Mouse (Mus musculus): ENCODE data around the gene Rimbp2. TPM values are rescaled to one million over a fixed set of nuclear protein-coding genes. Genes with fewer than 3 reads are reported as not detected.

Rimbp2 gene
- polyA plus RNA-seq, 1 experiment, result not detected

DNA sequence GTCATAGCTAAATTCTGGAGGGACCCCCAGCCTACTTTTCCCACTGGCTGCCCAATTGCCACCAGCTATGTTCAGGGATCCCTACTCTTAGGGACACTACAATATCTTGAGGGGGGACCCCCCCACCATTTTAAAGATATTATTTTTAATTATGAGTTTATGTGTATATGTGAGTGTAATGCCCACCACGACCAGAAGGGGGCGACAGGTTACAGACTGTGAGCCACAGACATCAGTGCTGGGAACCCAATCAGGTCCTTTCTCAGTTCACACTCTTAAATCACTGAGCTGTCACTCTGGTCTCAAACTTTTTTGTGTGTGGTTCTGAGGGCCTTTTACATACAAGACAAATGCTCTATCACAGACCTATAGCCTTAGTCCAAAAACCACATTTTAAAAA is 109.3 kb downstream of the Rimbp2 start:
- 54% methylated on average over 2 of the region's 2 CpGs for WGBS
- peaks cover 73% of the 10 kb centered on the region for H3K4me1 ChIP-seq (ENCODE audit: control insufficient read depth, insufficient read depth, low read length)
- H3K4me3 ChIP-seq (ENCODE audit: insufficient read depth, low read depth, low read length), result no peak overlapping the region
- no peak for TF ChIP-seq CTCF (IDR thresholded peaks at IDR 0.05; ENCODE audit: insufficient read depth, low read depth, low read length)
- TF ChIP-seq POLR2A (IDR thresholded peaks at IDR 0.05; ENCODE audit: insufficient read depth, low read depth, low read length), result no peak
- 0 out of 2 replicates have a peak overlapping the region, but pooled peaks have one; percentile 7 for H3K27ac ChIP-seq (ENCODE audit: insufficient read depth, low read depth, low read length)

DNA sequence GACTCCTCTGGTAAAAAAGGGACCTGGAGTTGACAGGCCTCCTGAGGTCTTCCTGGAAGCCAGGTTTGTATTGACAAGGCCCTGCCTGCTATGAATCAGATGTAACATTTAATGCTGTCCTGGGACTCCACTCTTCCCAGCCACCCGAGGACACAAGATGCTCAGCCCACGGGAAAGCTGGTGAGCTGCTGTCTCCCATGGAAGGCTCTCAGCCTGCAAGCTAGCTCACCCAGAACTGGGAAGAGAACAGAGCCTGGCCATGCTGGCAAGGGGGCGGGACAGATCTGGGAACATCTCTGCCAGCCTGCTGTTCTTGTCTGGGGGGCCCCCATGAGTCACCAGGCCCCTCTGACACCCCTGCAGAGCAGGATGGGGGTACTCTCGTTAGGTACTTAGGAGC is 111.7 kb downstream of the Rimbp2 start:
- Histone ChIP-seq H3K27ac (ENCODE audit: insufficient read depth, low read depth, low read length) (peak overlapping the region; percentile 93), H3K4me1 (ENCODE audit: control insufficient read depth, insufficient read depth, low read length) (peaks cover 62% of the 10 kb centered on the region), H3K4me3 (ENCODE audit: insufficient read depth, low read depth, low read length) (no peak overlapping the region)
- no peak for TF ChIP-seq POLR2A (IDR thresholded peaks at IDR 0.05; ENCODE audit: insufficient read depth, low read depth, low read length)
- TF ChIP-seq CTCF (IDR thresholded peaks at IDR 0.05; ENCODE audit: insufficient read depth, low read depth, low read length), result no peak
- 31% methylated on average over 4 of the region's 4 CpGs for WGBS

GRCm38 (mm10) chr5:128837045-128837444 is 116.2 kb downstream of the Rimbp2 start:
- no peak for TF ChIP-seq CTCF (IDR thresholded peaks at IDR 0.05; ENCODE audit: insufficient read depth, low read depth, low read length)
- TF ChIP-seq POLR2A (IDR thresholded peaks at IDR 0.05; ENCODE audit: insufficient read depth, low read depth, low read length), result no peak
- no peak overlapping the region for H3K27ac ChIP-seq (ENCODE audit: insufficient read depth, low read depth, low read length)
- 94% methylated on average over 7 of the region's 7 CpGs for WGBS
- H3K4me3 ChIP-seq (ENCODE audit: insufficient read depth, low read depth, low read length), result no peak overlapping the region
- H3K4me1 ChIP-seq (ENCODE audit: control insufficient read depth, insufficient read depth, low read length), result peaks cover 40% of the 10 kb centered on the region

DNA sequence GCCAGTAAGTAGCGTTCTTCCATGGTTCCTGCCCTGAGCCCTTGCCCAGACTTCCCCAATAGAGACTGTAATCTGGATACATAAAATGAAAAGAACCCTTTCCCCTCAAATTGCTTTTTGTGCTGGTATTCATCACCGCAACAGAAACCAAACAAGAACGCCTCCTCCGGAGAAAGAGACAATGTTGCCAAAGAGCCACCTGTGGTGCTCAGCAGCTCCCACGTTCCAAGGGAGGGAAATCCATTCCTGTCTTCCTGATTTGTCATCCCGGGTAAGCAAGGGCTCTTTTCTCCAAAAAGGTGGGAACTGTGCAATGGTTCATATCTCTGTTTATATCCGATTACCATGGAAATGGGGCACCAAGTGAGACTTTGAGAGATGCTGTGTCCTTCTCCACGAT is 119.2 kb downstream of the Rimbp2 start:
- Histone ChIP-seq H3K27ac (ENCODE audit: insufficient read depth, low read depth, low read length) (no peak overlapping the region), H3K4me3 (ENCODE audit: insufficient read depth, low read depth, low read length) (no peak overlapping the region), H3K4me1 (ENCODE audit: control insufficient read depth, insufficient read depth, low read length) (peaks cover 21% of the 10 kb centered on the region)
- TF ChIP-seq POLR2A (IDR thresholded peaks at IDR 0.05; ENCODE audit: insufficient read depth, low read depth, low read length) (no peak), CTCF (IDR thresholded peaks at IDR 0.05; ENCODE audit: insufficient read depth, low read depth, low read length) (no peak)
- WGBS, result 42% methylated on average over 8 of the region's 8 CpGs

DNA sequence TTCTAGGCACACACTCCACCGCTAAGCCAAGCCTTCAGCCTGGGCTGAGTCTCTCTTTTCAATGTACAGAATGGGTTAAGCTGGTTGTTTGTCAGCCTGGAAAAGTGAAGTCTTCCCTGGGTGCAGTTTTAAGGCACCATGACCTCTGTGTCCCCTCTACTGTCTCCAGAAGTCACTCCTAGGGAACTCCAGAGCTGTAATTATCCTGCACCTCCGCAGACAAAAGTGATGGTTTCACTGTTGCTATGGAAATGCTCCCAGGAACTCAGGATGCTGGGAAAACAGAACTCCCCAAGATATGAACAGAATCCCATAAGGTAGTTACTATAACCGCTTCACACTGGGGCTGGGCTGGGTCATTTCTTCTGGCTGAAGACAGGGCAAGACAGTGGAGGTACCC is 130.4 kb downstream of the Rimbp2 start:
- H3K4me3 ChIP-seq (ENCODE audit: insufficient read depth, low read depth, low read length), result no peak overlapping the region
- H3K27ac ChIP-seq (ENCODE audit: insufficient read depth, low read depth, low read length), result peak overlapping the region; percentile 89
- WGBS, result 37% methylated on average over 3 of the region's 3 CpGs
- H3K4me1 ChIP-seq (ENCODE audit: control insufficient read depth, insufficient read depth, low read length), result peaks cover 50% of the 10 kb centered on the region
- TF ChIP-seq POLR2A (IDR thresholded peaks at IDR 0.05; ENCODE audit: insufficient read depth, low read depth, low read length) (no peak), CTCF (IDR thresholded peaks at IDR 0.05; ENCODE audit: insufficient read depth, low read depth, low read length) (no peak)

DNA sequence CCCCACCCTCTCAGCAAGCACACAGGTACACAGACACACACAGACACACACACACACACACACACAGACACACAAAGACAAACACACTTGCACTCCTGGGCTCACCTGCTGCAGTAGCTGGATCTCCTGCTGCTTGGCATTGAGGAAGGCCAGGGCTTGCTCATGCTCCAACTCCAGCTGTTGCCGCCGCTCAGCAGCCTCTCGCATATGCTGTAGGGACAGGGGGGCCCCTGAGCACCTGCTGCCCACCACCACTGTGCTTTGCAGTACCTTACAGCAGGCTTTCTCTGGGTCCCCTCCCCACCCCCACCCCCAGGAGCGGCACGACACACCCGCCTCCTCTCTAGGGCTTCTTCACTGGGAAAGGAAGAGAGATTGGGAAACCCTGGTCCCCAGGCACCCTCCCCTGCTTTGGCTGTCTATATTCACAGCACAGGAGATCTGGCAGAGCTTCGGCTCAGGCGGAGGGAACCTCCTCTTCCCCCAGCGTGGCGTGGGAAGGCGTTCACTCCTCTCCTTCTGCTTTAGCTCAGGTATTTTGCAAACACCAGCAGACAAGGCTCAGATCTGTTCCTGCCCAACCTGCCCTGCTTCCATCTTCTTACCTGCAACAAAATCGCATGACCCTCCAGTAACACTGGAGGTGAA is 133.5 kb downstream of the Rimbp2 start:
- peak overlapping the region; percentile 17 for H3K4me3 ChIP-seq (ENCODE audit: insufficient read depth, low read depth, low read length)
- H3K27ac ChIP-seq (ENCODE audit: insufficient read depth, low read depth, low read length), result peak overlapping the region; percentile 63
- WGBS, result 37% methylated on average over 12 of the region's 12 CpGs
- peaks cover 66% of the 10 kb centered on the region for H3K4me1 ChIP-seq (ENCODE audit: control insufficient read depth, insufficient read depth, low read length)
- TF ChIP-seq POLR2A (IDR thresholded peaks at IDR 0.05; ENCODE audit: insufficient read depth, low read depth, low read length) (no peak), CTCF (IDR thresholded peaks at IDR 0.05; ENCODE audit: insufficient read depth, low read depth, low read length) (no peak)

DNA sequence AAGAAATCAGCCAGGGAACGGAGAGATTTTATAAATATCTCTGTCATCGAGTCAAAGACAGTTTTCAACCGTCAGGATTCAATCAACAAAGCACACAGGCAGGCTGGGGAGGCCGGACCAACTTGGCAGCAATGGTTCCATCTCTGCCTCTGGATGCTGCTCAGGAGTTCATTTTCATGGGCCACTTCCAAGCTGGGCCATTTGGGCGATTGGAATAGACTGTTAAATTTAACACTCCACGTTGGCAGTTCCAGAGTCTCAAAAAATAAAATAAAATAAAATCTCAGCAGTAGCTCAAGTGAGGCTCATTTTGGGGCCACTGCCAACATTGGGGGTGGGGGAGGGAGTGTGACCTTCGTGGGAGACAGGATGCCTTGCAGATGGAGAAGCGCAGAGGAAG is 137.7 kb downstream of the Rimbp2 start:
- TF ChIP-seq POLR2A (IDR thresholded peaks at IDR 0.05; ENCODE audit: insufficient read depth, low read depth, low read length), result no peak
- no peak for TF ChIP-seq CTCF (IDR thresholded peaks at IDR 0.05; ENCODE audit: insufficient read depth, low read depth, low read length)

DNA sequence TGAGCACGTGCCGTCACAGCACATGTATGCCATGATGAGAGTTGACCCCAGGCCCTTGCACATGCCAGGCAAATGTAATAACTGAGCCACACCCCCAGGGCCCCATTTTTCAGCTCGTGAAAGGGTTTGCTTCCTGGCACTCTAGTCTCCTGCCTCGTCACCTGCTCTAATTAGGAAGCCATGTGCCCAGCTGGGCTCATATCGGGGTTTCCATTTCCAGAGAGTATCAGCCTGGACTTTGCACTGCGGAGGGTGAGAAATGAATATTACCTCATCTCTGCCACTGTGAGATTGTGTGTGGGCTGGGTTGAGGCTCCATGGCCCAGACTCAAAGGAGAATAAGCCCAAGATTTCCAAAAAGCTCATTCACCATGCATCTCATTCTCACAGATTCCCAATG is 138.2 kb downstream of the Rimbp2 start:
- Histone ChIP-seq H3K4me1 (ENCODE audit: control insufficient read depth, insufficient read depth, low read length) (peaks cover 69% of the 10 kb centered on the region), H3K27ac (ENCODE audit: insufficient read depth, low read depth, low read length) (no peak overlapping the region), H3K4me3 (ENCODE audit: insufficient read depth, low read depth, low read length) (no peak overlapping the region)
- WGBS, result 72% methylated on average over 6 of the region's 6 CpGs
- TF ChIP-seq CTCF (IDR thresholded peaks at IDR 0.05; ENCODE audit: insufficient read depth, low read depth, low read length) (no peak), POLR2A (IDR thresholded peaks at IDR 0.05; ENCODE audit: insufficient read depth, low read depth, low read length) (no peak)

More for the DNA sequence above, 137.7 kb downstream of the Rimbp2 start:
- Histone ChIP-seq H3K4me3 (ENCODE audit: insufficient read depth, low read depth, low read length) (no peak overlapping the region), H3K27ac (ENCODE audit: insufficient read depth, low read depth, low read length) (no peak overlapping the region), H3K4me1 (ENCODE audit: control insufficient read depth, insufficient read depth, low read length) (peaks cover 67% of the 10 kb centered on the region)
- 49% methylated on average over 8 of the region's 8 CpGs for WGBS

GRCm38 (mm10) chr5:128813121-128813520 is 140.2 kb downstream of the Rimbp2 start:
- 38% methylated on average over 11 of the region's 11 CpGs for WGBS
- H3K27ac ChIP-seq (ENCODE audit: insufficient read depth, low read depth, low read length), result no peak overlapping the region
- peaks cover 64% of the 10 kb centered on the region for H3K4me1 ChIP-seq (ENCODE audit: control insufficient read depth, insufficient read depth, low read length)
- no peak overlapping the region for H3K4me3 ChIP-seq (ENCODE audit: insufficient read depth, low read depth, low read length)
- TF ChIP-seq POLR2A (IDR thresholded peaks at IDR 0.05; ENCODE audit: insufficient read depth, low read depth, low read length) (no peak), CTCF (IDR thresholded peaks at IDR 0.05; ENCODE audit: insufficient read depth, low read depth, low read length) (peak; percentile 12; the same call in 1 of the 2 replicates)
